Mouse (Mus musculus) intestine, embryonic 16.5 days (tissue): Measurements from ENCODE around the gene Ncln. TPM values are rescaled to one million over a fixed set of nuclear protein-coding genes. Genes with fewer than 3 reads are reported as not detected.

Experiments used
- ATAC-seq: fragments of 200-750 bp; cut with Nextera tagmentation; 2 replicates; pipeline ENCODE4 v1.8.0; 2017; ENCODE audit warnings: moderate TSS enrichment, moderate library complexity
- H3K27ac ChIP-seq: fragments of 300-500 bp; sonication (generic); 2 replicates; pipeline ENCODE4 v1.5.1; 2014; ENCODE audit warnings: mild to moderate bottlenecking, low read length
- H3K27me3 ChIP-seq: fragments of 300-500 bp; sonication (generic); replicated peaks from 2 replicates; pipeline ENCODE4 v1.6.1; 2014; ENCODE audit warnings: low read length, control low read depth, mixed read lengths; ENCODE audit not compliant: control insufficient read depth, insufficient read depth
- H3K36me3 ChIP-seq: fragments of 300-500 bp; sonication (generic); 2 replicates; pipeline ENCODE4 v1.6.1; 2014; ENCODE audit warnings: low read length, control low read depth; ENCODE audit not compliant: control insufficient read depth, insufficient read depth
- H3K4me1 ChIP-seq: fragments of 300-500 bp; sonication (generic); 2 replicates; pipeline ENCODE4 v1.6.1; 2014; ENCODE audit warnings: low read length, control low read depth, mixed read lengths; ENCODE audit not compliant: control insufficient read depth, insufficient read depth
- H3K4me2 ChIP-seq: fragments of 300-500 bp; sonication (generic); 2 replicates; pipeline ENCODE4 v1.6.1; 2014; ENCODE audit warnings: low read depth, low read length, control low read depth
- H3K4me3 ChIP-seq: fragments of 300-500 bp; sonication (generic); 2 replicates; pipeline ENCODE4 v1.5.1; 2014; ENCODE audit warnings: mild to moderate bottlenecking, low read length
- H3K9ac ChIP-seq: fragments of 300-500 bp; sonication (generic); 2 replicates; pipeline ENCODE4 v1.6.1; 2014; ENCODE audit warnings: low read depth, low read length
- H3K9me3 ChIP-seq: fragments of 300-500 bp; sonication (generic); 2 replicates; pipeline ENCODE4 v1.6.1; 2016; ENCODE audit warnings: low read length, control low read depth; ENCODE audit not compliant: control insufficient read depth
- WGBS: fragments of 180-500 bp; shearing (Covaris S2); extraction: QIAGEN DNeasy Blood & Tissue Kit; methylation state at CpG from one replicate; pipeline ENCODE4 v1.1.7; 2014; 5-methylcytosine and 5-hydroxymethylcytosine counted together
- polyA plus RNA-seq: library from polyadenylated mRNA; unstranded; fragments of >200 nt; fragmentation: Nextera tagmentation; extraction: Ambion mirVana; gene quantifications from 2 replicates; pipeline ENCODE4 v1.2.1, GENCODE M21; 2015

Gene Ncln
- polyA plus RNA-seq, 1 experiment from 2014 or later: 126 TPM

GRCm38 (mm10) chr10:81501863-81502262 lies 5.7 kb upstream of the Ncln start:
- Histone ChIP-seq H3K27ac (no peak overlapping the region), H3K9ac (no peak overlapping the region), H3K9me3 (no peaks in the 10 kb centered on the region), H3K27me3 (no peaks in the 10 kb centered on the region), H3K36me3 (no peaks in the 10 kb centered on the region), H3K4me3 (no peak overlapping the region), H3K4me2 (no peak overlapping the region), H3K4me1 (peaks cover 11% of the 10 kb centered on the region; the same call in 1 of the 2 replicates)
- ATAC-seq: no peak
- WGBS: 82% methylated on average over 5 of the region's 5 CpGs

GRCm38 (mm10) chr10:81500032-81500431 lies 3.8 kb upstream of the Ncln start, which contains the start of gene S1pr4:
Gene S1pr4 (minus strand): TSS chr10:81500132.
- Histone ChIP-seq H3K36me3 (no peaks in the 10 kb centered on the region), H3K4me3 (no peak within 1 kb of the TSS), H3K27me3 (no peaks in the 10 kb centered on the region), H3K4me2 (no peak within 1 kb of the TSS), H3K9me3 (no peaks in the 10 kb centered on the region), H3K27ac (no peak within 1 kb of the TSS), H3K4me1 (peaks cover 16% of the 10 kb centered on the region), H3K9ac (peak within 1 kb of the TSS; percentile 29; the same call in 1 of the 2 replicates)
- no peak for ATAC-seq
- WGBS: 86% methylated on average over 3 of the region's 3 CpGs

- no peak for ATAC-seq
- WGBS: 71% methylated on average over 23 of the region's 23 CpGs
Observed at GRCm38 (mm10) chr10:81499250-81499901, 3.2 kb upstream of the Ncln start.

GRCm38 (mm10) chr10:81498316-81499249 lies 2.4 kb upstream of the Ncln start:
- H3K9me3 ChIP-seq: no peaks in the 10 kb centered on the region
- H3K4me3 ChIP-seq: no peak overlapping the region
- WGBS: 83% methylated on average over 38 of the region's 38 CpGs
- ATAC-seq: no peak
- H3K36me3 ChIP-seq: no peaks in the 10 kb centered on the region; the same call in 1 of the 2 replicates
- H3K27ac ChIP-seq: no peak overlapping the region
- H3K4me1 ChIP-seq: peaks cover 28% of the 10 kb centered on the region
- H3K27me3 ChIP-seq: no peaks in the 10 kb centered on the region
- H3K4me2 ChIP-seq: no peak overlapping the region
- no peak overlapping the region for H3K9ac ChIP-seq

More at GRCm38 (mm10) chr10:81499250-81499901, 3.2 kb upstream of the Ncln start:
- no peaks in the 10 kb centered on the region for H3K9me3 ChIP-seq
- no peak overlapping the region for H3K4me3 ChIP-seq
- no peak overlapping the region for H3K27ac ChIP-seq
- H3K27me3 ChIP-seq: no peaks in the 10 kb centered on the region
- peak overlapping the region; percentile 29; the same call in 1 of the 2 replicates for H3K9ac ChIP-seq
- H3K4me2 ChIP-seq: no peak overlapping the region
- no peaks in the 10 kb centered on the region for H3K36me3 ChIP-seq
- H3K4me1 ChIP-seq: peaks cover 21% of the 10 kb centered on the region

- peaks cover 24% of the 10 kb centered on the region for H3K4me1 ChIP-seq
- no peak for ATAC-seq
- H3K36me3 ChIP-seq: peaks cover 5% of the 10 kb centered on the region
- H3K9ac ChIP-seq: no peak overlapping the region
- H3K9me3 ChIP-seq: no peaks in the 10 kb centered on the region
- 82% methylated on average over 17 of the region's 17 CpGs for WGBS
- no peaks in the 10 kb centered on the region for H3K27me3 ChIP-seq
- H3K27ac ChIP-seq: no peak overlapping the region
- no peak overlapping the region for H3K4me3 ChIP-seq
- no peak overlapping the region for H3K4me2 ChIP-seq
Observed at GRCm38 (mm10) chr10:81497401-81498270, 1.4 kb upstream of the Ncln start.

- Histone ChIP-seq H3K4me1 (peaks cover 24% of the 10 kb centered on the region), H3K4me2 (peak overlapping the region; percentile 44), H3K27me3 (no peaks in the 10 kb centered on the region), H3K27ac (no peak overlapping the region), H3K4me3 (peak overlapping the region; percentile 85), H3K9ac (0 out of 2 replicates have a peak overlapping the region, but pooled peaks have one; percentile 26), H3K9me3 (no peaks in the 10 kb centered on the region), H3K36me3 (peaks cover 9% of the 10 kb centered on the region)
- 29% methylated on average over 4 of the region's 4 CpGs for WGBS
- ATAC-seq: no peak
Observed at GRCm38 (mm10) chr10:81496969-81497368, 777 bp upstream of the Ncln start.

- peaks cover 19% of the 10 kb centered on the region for H3K36me3 ChIP-seq
- H3K27me3 ChIP-seq: no peaks in the 10 kb centered on the region
- H3K27ac ChIP-seq: peak overlapping the region; percentile 57
- peak; percentile 30 for ATAC-seq
- peak overlapping the region; percentile 92 for H3K9ac ChIP-seq
- WGBS: 2% methylated on average over 41 of the region's 41 CpGs
- no peaks in the 10 kb centered on the region for H3K9me3 ChIP-seq
- peak overlapping the region; percentile 91 for H3K4me2 ChIP-seq
- H3K4me3 ChIP-seq: peak overlapping the region; percentile 85
- peaks cover 24% of the 10 kb centered on the region for H3K4me1 ChIP-seq
Observed at GRCm38 (mm10) chr10:81495616-81496263, 452 bp downstream of the Ncln start.

GRCm38 (mm10) chr10:81495151-81495550 lies 1.0 kb downstream of the Ncln start:
- H3K4me3 ChIP-seq: peak overlapping the region; percentile 85
- peaks cover 24% of the 10 kb centered on the region for H3K4me1 ChIP-seq
- H3K9me3 ChIP-seq: no peaks in the 10 kb centered on the region
- peak overlapping the region; percentile 92 for H3K9ac ChIP-seq
- WGBS: 62% methylated on average over 6 of the region's 6 CpGs
- H3K4me2 ChIP-seq: peak overlapping the region; percentile 91
- H3K36me3 ChIP-seq: peaks cover 19% of the 10 kb centered on the region
- H3K27ac ChIP-seq: peak overlapping the region; percentile 57
- ATAC-seq: no peak
- no peaks in the 10 kb centered on the region for H3K27me3 ChIP-seq
